Mouse (Mus musculus) kidney, adult 11 months (tissue): ENCODE measurements around the gene Gnb1.
"Not testable (repeated sequence)": the region's sequence is repeated elsewhere in the genome, so short reads cannot be mapped to it uniquely, and the experiment has no call there.

Experiments used
- DNase-seq: peaks from one replicate; pipeline ENCODE4 v3.0.0; 2022

The Gnb1 gene

DNA sequence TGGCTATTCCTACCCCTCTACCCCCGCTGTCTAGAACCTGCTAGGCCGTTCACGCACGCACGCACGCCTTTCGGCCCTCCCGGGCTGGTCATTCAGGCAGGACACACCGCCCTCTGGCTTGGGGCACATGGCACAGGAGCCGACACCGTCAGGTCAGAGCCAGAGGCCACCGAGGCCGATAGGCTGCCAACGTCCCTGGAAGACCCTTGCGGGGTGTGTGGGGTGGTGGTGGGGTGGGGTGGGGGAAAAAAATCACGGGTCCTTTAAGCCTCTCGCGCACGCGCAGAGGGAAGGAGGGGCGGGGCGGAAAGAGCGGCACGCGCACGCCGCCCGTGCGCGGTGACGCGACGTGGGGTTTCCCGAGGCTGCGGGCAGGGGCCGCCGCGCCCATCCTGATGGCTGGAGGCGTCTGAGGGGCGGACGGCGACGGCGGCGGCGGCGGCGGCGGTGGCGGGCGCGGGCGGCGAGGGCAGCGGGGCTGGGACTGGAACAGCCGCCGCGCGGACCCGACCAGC, at the start of gene Gnb1:
Gene Gnb1 (plus strand): TSS at position 372 of the 515 bp plus-strand sequence.
- DNase-seq, result peak; percentile 85

DNA sequence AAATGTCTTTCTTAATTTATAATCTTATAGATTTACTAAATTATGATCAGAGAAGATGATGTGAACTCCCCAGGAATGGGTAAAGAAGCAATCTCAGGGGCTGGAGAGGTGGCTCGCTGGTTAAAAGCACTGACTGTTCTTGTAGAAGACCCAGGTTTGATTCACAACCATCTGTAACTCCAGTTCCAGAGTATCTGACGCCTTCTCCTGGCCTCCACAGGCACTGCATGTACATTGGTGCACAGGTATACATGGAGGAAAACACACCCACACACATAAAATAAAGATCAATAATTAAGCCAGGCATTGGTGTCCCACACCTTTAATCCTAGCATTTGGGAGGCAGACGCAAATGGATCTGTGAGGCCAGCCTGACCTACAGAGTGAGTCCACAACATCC, 48.4 kb upstream of the Gnb1 start:
- no peak for DNase-seq

DNA sequence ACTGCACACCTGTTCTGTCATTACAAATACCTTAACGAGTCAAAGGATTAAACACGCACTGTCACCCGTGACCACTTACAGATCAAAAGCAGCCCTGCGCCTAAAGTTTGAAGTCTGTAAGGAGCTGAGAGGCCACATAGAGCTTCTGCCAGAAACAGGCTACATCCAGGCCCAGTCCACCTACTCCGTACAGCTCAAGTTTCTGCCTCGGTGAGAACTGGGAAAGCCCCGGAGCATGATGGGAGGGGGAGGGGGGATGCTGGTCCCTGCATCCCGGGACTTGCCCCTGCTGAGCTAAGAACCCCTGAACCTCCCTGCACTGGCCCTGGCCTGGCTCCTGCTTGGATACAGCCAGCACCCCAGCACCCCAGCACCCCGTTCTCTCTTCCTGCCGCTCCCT, 39.6 kb upstream of the Gnb1 start:
- DNase-seq, result no peak

DNA sequence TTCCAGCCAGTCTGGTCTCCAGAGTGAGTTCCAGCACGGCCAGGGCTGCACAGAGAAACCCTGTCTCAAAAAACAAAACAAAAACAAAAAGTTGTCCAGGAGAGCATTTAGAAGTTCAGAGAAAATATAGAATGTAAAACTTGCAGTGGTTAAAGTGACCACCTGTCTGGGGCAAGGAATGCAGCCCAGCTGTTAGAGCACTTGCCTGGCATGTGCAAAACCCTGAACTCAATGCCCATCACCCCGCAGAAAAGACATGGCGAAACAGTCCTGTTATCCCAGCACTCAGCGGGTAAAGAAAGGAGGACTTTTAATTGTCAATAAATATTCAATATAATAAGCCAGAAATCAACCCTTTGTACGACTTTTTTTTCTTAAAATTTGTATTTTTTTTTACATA, 32.6 kb upstream of the Gnb1 start:
- DNase-seq, result no peak

DNA sequence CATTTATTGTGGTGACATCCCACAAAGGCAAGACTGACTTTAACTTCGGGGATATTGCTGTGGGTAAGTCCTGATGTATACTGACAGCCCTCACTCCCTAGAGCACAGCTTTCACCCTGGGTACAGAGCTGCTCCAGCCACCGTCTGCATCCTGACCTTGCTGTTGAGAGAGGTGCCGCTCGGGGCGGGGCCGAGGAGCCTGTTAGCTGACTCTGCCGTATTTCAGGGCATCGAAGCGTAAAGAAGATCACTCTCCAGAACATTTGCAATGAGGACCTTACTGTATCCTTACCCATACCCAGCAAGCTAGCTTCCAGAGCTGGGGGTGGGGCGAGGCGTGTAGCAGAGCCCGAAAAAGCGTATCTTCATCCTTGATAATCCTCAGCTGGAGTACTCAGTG, 28.1 kb upstream of the Gnb1 start:
- no peak for DNase-seq

DNA sequence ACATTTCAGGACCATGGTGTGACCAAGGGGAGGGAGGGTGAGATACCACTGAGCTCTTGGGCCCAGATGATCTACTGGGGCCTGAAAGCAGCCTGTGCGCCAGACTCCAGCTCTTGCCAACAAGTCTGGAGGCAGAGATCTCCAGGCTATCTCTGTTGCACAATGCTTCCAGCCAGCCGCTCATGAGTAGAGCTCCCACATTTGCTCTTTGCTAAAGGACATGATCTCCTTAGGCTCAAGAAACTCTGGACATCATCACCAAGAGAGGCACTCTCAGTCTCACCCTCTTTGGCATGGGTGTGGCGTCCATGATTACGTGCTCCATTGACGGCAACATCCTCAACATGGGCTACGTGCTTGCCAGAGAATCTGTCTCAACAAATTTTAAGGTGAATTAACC, 27.6 kb upstream of the Gnb1 start:
- no peak for DNase-seq

DNA sequence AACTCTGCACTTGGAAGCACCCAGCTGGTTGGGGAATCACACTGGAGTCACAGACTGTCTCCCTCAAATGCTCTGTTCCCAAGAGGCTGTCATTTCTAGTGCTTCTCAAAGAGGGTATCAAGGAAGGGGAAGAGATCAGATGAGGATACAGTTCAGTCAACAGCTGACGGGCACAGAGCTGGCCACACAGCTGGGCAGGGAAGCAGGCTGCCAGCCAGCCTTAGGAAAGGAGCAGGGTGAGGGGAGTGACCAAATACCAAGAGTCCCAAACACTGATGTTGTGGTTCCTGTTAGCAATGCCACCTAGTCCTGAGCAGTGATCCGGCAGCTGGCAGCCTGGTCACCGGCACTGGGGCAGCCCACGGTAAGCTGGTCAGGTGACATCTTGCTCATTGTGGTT, 27.1 kb upstream of the Gnb1 start:
- DNase-seq, result no peak

DNA sequence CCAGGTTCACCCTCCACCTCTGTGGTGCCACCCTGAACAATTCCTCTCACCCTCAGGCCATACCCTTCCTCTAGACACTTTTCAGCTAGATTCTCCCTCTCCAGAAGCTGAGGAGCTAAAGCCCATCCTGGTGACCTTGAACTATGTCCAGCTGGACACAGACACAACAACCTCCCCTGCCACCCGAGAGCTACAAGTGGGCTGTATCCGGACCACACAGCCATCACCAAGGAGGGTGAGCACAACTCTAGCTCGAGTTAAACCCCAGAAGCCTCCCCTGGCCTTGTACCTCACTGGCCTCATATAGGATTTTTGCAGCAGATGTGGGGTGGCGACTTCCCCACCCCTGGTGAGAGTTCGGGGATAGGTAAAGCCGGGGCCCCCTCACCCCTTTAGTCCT, 25.6 kb upstream of the Gnb1 start:
- DNase-seq, result no peak

DNA sequence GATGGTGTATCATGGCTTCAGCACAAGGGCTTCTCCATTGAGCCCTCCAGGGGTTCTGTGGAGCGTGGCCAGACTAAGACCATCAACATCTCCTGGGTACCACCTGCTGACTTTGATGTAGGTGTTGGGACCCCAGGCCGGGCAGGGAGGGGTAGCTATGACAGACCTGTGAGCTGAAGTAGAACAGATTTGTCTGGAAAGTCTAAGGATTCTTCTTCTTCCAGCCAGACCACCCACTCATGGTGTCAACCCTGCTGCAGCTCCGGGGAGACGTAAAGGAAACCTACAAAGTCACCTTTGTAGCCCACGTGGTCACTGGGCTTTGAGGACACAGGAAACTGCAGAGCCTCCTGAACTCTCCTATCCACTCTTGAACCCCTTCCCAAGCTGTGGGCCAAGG, 25.1 kb upstream of the Gnb1 start:
- DNase-seq, result no peak

DNA sequence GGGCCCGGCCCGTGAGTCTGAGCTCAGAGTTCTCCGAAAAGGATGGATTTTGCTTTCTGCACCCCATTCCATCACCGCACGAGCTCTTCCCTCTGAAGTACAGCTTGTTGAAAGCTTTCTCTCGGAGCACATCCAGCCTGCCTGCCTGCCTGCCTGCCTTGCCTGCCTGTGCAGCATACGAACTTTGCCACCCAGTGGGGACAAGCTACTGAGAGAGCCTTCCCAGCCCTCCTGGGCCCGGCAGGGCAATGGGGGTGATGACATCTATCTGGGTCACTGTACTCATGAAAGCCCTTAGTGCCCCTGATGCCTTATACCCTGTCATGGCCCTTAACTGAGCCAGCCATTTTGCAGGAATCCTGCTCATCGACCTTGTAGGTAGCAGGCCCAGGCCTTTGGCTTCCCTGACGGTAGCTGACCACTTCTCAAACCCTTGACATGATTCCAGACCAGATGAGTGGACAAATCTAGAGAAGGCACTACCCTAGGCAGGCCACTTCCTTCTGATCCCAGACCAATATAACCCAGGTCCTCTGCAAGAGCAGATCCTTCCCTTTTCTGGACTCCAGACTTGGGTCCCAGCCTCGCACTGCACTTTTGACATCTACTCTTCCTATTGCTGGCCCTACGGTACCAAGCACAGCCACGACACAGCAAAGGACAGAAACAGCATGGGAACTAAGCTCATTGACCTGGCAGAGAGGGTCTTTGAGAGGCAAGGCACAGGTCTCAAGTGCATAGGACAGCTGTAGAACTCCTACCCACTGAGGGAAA, 23.7 kb upstream of the Gnb1 start:
- no peak for DNase-seq

DNA sequence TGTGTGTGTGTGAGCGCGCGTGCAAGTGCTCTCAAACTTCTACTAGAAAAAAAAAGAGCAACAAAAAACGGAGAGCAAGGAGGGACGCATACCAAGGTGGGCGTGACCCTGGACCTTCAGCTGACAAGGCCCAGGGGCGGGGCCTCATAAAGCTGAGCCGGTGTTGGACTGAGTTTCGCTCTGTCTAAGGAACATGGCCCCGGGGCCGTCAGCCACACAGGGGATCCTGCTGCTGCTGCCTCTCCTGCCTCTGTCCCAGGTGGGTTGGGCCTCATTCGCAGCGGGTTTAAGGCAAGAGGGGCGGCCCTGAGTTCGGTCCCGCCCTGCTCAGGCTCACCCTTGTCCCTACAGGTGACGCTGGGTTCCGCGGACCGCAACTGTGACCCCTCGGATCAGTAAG, 22.2 kb upstream of the Gnb1 start, which contains the start of gene Tmem52:
Gene Tmem52 (plus strand): TSS at position 163 of the 400 bp plus-strand sequence.
- peak; percentile 64 for DNase-seq

DNA sequence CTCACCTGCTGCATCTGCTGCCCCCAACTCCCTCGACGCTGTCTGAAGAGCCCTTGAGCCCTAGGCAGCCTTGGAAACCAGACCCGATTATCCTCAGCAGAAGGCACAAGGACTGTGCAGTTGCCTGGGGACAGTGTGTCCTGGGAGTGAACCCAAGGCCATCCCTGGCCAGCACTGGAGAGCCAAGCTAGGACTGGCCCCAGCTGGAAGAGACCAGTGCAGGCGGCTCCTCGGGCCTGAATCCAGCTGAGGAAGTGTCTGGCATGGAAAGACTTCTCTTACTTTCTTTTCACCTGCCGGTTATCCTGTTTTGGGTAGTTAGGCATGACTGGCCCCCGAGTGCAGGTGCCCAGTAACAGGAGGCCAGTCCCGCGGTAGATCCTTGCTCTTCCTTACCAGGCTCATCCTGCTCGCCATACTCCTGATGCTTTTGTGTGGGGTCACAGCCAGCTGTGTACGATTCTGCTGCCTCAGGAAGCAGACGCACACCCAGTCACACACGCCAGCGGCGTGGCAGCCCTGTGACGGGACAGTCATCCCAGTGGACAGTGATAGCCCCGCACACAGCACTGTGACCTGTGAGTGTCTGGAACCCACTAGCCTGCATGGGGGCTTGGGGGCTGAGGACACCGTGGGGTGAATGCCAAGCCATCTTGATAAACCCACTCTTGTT, 21.4 kb upstream of the Gnb1 start:
- peak; percentile 64 for DNase-seq

DNA sequence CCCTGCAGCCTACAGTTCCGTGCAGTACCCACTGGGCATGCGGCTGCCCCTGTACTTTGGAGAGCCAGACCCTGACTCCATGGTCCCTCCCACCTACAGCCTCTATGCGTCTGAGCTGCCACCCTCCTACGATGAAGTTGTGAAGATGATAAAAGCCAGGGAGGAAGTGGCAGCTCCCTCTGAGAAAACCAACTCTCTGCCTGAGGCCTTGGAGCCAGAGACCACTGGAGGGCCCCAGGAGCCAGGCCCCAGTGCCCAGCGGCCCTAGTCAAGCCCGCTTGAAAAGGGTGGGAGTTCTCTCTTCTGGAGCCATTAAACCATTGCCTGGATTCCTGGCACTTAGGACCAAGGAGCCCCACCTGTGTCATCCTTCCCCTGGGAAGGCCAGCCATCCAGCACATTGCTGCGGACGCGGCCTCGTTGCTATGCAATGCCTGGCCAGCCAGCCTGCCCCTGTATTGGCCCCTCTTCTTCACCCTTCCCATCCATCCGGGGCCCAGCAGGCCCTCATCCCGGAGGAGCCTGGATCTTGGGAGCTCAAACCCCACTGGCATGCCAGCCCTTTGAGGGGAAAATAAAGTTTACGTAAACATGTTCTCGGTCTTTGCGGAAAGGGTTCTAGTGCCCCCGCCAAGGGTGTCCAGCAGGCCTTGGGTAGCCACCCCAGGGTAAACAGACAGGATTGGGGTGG, 20.8 kb upstream of the Gnb1 start:
- DNase-seq, result no peak

DNA sequence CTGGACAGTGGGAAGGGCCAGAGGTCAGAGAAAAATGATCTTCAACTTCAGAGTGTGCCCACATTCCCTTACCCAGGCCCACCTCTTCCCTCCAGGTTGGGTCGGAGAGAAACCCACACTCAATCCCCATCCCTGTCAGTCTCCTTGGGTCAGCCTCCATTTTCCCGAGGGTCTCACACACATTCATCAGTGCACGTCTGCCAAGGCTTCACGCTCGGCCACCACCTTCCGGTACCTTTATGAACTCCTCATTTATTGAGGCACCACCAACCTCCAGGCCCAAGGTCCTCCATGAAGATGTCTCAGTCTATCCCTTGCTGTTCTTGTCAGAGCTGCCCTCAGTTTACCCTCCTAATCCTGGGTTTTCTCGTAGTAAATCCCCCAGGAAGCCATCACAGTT, 20.2 kb upstream of the Gnb1 start:
- no peak for DNase-seq

DNA sequence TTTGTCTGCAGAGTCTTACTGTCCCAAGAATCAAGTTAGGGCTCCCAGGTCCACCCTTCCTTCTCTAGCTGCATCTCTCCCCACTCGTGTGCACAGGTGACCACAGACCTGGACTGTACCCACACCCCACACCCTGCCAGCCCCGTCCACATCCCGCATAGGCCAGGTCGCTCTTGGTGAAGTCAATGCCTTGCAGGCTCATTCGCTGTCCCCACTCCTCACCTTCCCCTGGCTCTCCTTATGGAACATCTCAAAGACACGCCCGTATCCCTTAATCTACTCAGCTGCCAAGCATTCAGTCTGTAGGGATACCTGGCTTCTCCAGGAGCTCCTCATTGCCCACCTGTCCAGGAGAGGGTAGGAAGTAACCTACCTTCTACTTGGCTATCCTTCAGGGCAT, 19.8 kb upstream of the Gnb1 start:
- DNase-seq, result no peak

DNA sequence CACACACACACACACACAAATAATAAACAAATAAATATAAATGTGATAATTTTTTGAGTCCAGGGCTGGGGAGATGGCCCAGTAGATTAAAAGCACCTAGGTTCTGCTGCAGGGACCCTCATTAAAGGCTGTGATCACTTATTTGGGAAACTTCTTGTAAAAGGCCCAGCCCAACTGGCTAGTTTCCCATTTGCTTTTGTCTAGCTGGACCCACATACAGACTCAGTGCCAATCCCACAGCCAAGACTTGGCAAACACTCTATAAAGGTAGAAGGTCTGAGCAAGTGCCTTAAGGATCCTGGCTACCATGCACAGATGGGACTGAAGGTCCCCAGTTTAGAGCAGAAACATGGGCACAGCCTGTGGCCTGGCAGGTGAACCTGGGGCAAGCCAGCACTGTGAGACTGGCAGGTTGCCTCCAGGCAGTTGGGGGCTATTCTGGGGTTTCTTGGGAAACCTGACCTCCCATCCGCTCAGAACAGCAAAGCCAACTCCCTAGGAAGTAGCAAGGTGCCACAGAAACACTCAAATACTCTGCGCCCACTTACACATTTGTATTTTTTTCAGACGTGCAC, 18.4 kb upstream of the Gnb1 start:
- no peak for DNase-seq

DNA sequence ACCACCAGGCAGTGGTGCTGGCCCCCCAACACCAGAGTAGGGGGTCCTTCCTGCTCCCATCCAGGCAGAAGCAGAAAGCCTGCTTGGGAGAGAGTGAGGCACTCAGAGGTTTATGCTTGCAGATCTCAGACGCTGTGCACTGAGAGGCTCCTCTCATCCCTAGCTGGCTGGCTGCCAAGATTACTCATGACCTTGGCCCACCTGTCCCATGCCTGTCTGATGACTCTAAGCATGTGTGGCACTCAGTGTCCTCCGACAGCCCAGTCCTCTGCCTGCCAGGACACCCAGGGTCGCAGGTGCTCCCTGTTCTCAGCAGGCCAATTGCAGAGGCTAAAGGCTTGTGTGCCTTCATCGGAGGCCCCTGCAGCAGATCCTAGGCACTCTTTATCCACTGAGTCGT, 17.8 kb upstream of the Gnb1 start:
- peak; percentile 29 for DNase-seq

DNA sequence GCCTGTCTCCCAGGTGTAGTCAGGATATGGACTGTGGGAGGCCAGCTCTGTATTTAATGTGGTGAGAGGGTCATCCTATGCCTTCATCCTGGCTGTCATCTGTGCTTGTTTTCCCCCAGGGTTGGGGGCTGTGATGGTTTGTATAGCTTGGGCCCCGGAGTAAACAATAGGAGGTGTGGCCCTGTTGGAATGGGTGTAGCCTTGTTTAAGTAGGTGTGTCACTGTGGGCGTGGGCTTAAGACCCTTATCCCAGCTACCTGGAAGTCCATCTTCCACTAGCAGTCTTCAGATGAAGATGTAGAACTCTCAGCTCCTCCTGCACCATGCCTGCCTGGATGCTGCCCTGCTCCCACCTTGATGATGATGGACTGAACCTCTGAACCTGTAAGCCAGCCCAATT, 17.4 kb upstream of the Gnb1 start:
- not testable (repeated sequence) for DNase-seq

DNA sequence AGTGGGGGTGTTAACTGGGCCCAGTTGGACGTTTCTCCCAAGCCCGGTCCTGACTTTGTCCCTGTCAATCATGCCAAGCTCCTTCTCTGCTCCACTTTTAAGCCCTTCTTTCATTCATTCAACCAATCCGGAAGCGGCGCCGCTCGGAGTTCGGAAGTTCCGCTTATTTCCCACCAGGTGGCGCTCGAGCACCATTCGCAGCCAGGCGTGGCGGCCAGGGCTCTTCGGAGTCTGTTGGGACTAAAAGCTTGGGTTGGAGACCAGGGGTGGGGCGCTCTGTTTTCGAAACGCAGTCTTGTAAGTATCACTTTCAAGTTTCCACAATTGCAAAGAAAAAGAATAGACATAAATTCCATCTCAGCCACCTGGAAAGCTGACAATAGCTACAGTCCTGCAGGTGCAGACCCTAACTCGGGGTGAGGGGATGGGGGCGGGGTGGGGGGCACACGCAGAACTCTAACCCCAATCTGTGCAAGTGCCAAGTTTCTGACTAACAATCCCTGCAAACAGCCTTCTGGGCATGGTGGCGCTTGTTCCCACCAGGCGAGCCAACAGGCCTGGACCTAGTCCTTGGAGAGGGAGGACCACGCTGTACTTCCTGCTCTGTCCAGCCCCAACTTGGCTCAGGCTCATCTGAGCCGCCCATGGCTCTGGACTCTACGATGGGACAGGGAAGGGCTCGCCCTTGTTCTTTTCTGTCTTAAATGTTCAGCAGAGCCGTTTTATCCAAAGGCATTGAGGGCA, 9.6 kb upstream of the Gnb1 start:
- DNase-seq, result peak; percentile 62

DNA sequence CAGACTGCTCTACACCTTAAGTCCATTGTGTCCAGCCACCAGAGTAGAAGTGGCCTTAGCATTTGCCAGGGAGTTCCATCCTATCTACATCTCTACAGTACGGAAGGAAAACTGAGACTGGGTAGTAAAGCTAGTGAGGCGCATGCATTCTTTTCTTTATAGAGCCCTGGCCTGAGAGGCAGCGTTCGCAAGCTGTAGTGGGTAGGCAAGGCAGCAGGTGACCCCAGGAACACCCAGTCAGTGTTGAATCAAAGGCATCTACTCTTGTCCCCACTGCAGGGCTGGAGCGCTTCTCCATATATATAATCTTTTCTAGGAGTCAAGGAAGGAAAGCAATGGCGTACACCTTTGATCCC, 9.1 kb upstream of the Gnb1 start:
- no peak for DNase-seq

DNA sequence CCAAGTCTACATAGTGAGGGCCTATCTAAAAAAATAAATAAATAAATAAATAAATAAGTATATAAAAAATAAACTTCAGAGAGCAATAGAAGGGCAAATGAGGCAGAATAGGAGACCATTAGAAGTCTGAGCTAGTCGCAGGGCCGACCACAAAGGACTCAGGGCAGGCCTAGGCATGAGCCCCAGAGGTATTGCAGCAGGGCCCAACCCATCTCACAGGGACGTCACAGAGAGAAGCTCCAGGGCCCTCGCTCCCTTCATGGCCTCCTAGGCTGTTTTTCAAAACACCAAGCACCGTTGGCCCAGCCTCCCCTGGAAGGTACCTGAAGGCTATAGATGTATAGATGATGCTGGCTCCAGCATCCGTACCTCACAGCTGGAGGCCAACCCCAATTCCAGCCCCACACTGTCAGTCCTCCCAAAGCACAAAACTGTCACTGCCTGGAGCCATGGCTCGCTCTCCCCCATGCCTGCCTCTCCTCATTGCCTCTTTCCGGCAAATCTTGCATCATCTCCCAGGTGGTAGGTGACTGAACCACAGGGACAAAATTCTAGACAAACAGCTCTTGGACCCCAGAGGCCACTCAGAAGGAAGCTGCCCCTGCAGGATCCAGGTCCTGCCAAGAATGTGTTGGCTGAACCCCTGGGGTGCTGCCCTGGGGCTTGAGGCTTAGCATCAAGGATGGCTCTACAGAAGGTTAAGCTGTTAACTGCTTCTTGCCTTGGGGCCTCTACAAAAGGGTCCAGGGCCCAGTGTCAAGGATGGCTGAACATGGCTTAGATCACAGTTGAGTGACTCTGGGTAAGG, 8.2 kb upstream of the Gnb1 start:
- no peak for DNase-seq

DNA sequence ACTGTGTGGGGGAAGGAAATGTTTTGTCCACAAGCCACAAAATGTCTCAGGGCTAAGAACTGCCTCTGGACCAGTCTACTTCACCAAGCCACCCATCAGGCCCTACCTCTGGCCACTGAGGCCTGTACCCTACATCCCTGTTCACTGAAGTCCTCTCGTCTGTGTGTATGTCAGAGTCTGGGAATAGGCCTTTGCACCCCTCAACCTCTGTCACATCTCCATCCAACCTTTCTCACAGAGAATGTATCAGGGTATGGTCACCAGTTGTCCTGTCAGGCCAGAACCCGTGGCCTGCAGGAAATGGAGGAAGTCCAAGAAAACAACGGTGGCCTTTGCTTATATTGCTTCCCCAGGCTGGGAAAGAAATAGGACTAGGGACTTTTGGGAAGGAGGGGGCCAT, 5.6 kb upstream of the Gnb1 start:
- DNase-seq, result no peak
